Mouse (Mus musculus) embryonic facial prominence, embryonic 15.5 days (tissue): Measurements from ENCODE around the gene Abhd2. TPM values are rescaled to one million over a fixed set of nuclear protein-coding genes. Genes with fewer than 3 reads are reported as not detected.

Experiments used
- ATAC-seq: fragments of 200-750 bp; cut with Nextera tagmentation; 2 replicates; pipeline ENCODE4 v1.8.0; 2017; ENCODE audit warnings: low read depth, moderate TSS enrichment; ENCODE audit not compliant: insufficient number of reproducible peaks, low FRiP score, low TSS enrichment
- H3K27ac ChIP-seq: fragments of 300-500 bp; sonication (generic); replicated peaks from 2 replicates; pipeline ENCODE4 v1.5.1; 2015; ENCODE audit warnings: mild to moderate bottlenecking, inconsistent platforms
- H3K27me3 ChIP-seq: fragments of 300-500 bp; sonication (generic); 2 replicates; pipeline ENCODE4 v1.6.1; 2015; ENCODE audit warnings: inconsistent platforms
- H3K36me3 ChIP-seq: fragments of 300-500 bp; sonication (generic); 2 replicates; pipeline ENCODE4 v1.6.1; 2015; ENCODE audit warnings: mild to moderate bottlenecking, inconsistent platforms
- H3K4me1 ChIP-seq: fragments of 300-500 bp; sonication (generic); 2 replicates; pipeline ENCODE4 v1.6.1; 2015; ENCODE audit warnings: inconsistent platforms
- H3K4me2 ChIP-seq: fragments of 300-500 bp; sonication (generic); replicated peaks from 2 replicates; pipeline ENCODE4 v1.6.1; 2015; ENCODE audit warnings: mild to moderate bottlenecking, inconsistent platforms
- H3K4me3 ChIP-seq: fragments of 300-500 bp; sonication (generic); replicated peaks from 2 replicates; pipeline ENCODE4 v1.5.1; 2015; ENCODE audit warnings: mild to moderate bottlenecking, inconsistent platforms
- H3K9ac ChIP-seq: fragments of 300-500 bp; sonication (generic); 2 replicates; pipeline ENCODE4 v1.6.1; 2015; ENCODE audit warnings: inconsistent platforms
- H3K9me3 ChIP-seq: fragments of 300-500 bp; sonication (generic); replicated peaks from 2 replicates; pipeline ENCODE4 v1.6.1; 2016; ENCODE audit warnings: inconsistent platforms
- WGBS: fragments of 180-500 bp; shearing (Covaris S2); methylation state at CpG from one replicate; pipeline ENCODE4 v1.1.7; 2015; 5-methylcytosine and 5-hydroxymethylcytosine counted together
- polyA plus RNA-seq: library from polyadenylated mRNA; unstranded; fragments of >200 nt; fragmentation: Nextera tagmentation; extraction: Ambion mirVana; gene quantifications from 2 replicates; pipeline ENCODE4 v1.2.1, GENCODE M21; 2015

Gene Abhd2
- polyA plus RNA-seq, 1 experiment from 2014 or later, result 13.6 TPM

- H3K27me3 ChIP-seq, result no peaks in the 10 kb centered on the region
- H3K9me3 ChIP-seq, result no peaks in the 10 kb centered on the region
- H3K4me2 ChIP-seq, result no peak overlapping the region
- H3K27ac ChIP-seq, result no peak overlapping the region
- 75% methylated on average over 3 of the region's 3 CpGs for WGBS
- H3K9ac ChIP-seq, result no peak overlapping the region
- ATAC-seq, result no peak
- H3K36me3 ChIP-seq, result no peaks in the 10 kb centered on the region
- H3K4me1 ChIP-seq, result no peaks in the 10 kb centered on the region
- no peak overlapping the region for H3K4me3 ChIP-seq
Observed at GRCm38 (mm10) chr7:79400296-79400695, 127.3 kb downstream of the Abhd2 start.

DNA sequence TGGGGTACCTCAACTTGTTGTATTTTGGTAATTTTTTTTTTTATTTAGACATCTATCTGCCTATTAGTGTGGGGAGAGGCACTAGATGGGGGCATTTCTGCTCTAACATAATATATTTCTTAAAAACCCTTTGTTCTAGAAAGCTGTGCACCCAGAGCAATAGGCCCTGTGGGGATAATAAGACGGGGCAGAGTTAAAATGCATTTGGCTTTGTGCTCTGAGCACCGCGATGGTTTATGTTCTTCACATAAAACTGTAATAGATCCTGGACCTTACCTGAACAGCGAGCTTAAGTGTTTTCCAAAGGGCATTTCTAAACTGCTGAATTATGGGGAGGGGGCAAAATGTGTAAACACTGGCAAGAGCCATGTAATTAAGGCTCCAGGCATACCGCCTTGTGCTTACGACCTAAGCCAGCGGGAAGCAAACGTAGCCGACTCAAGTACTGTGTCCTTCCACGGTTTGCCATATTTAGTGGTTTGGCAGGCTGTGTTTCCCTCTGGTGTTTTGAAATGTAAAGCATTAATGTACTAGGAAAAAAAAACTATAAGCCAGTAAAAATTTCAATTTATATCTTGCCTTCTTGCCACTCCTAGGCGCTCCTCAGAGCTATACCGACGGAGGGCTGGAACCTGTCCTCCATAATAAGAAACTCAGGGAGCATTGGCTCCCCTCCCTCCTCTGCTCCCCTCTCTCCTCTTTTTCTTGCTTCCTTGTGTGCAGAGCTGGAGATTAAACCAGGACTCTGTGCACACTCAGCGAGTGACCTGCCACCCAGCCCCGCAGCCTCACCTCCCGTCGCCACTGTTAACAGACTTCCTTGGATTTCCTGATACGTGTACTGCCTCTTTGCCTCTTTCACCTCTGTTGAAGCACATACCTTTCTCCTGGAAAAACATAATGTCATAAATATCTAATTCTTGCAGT is 141.7 kb downstream of the Abhd2 start:
- H3K27me3 ChIP-seq, result no peaks in the 10 kb centered on the region

More for the DNA sequence above, 141.7 kb downstream of the Abhd2 start:
- Histone ChIP-seq H3K4me2 (no peak overlapping the region), H3K4me3 (no peak overlapping the region), H3K36me3 (0 out of 2 replicates have a peak, but pooled peaks cover 3% of the 10 kb centered on the region), H3K9me3 (no peaks in the 10 kb centered on the region), H3K9ac (no peak overlapping the region), H3K4me1 (no peaks in the 10 kb centered on the region), H3K27ac (no peak overlapping the region)
- no peak for ATAC-seq
- WGBS, result 78% methylated on average over 18 of the region's 18 CpGs

Other genes starting within 250 kb of the Abhd2 start
- 16.4 and 26.3 TPM in 2 replicates for gene Acan, start 219.7 kb upstream of the Abhd2 start, polyA plus RNA-seq
- 4.1 and 4.5 TPM in 2 replicates for gene Hapln3, start 142.2 kb upstream of the Abhd2 start, polyA plus RNA-seq
- gene Mfge8, start 124.1 kb upstream of the Abhd2 start, polyA plus RNA-seq, result 175 and 185 TPM in 2 replicates
- gene Rlbp1, start 113.8 kb downstream of the Abhd2 start, polyA plus RNA-seq, result 1.6 and 1.7 TPM in 2 replicates
- gene Fanci, start 118.7 kb downstream of the Abhd2 start, polyA plus RNA-seq, result 6.2 and 6.3 TPM in 2 replicates
- gene Polg, start 193.2 kb downstream of the Abhd2 start, polyA plus RNA-seq, result 32.7 and 42.6 TPM in 2 replicates